Mouse (Mus musculus) neural tube, embryonic 14.5 days (tissue): Measurements from ENCODE around the gene Gm20671. TPM values are rescaled to one million over a fixed set of nuclear protein-coding genes. Genes with fewer than 3 reads are reported as not detected.
"Not testable (repeated sequence)": the region's sequence is repeated elsewhere in the genome, so short reads cannot be mapped to it uniquely, and the experiment has no call there.

ENCODE experiments used
- ATAC-seq: fragments of 200-750 bp; cut with Nextera tagmentation; 2 replicates; pipeline ENCODE4 v1.8.0; 2017; ENCODE audit warnings: low read depth, mild to moderate bottlenecking, moderate TSS enrichment, moderate library complexity
- H3K27ac ChIP-seq: fragments of 300-500 bp; sonication (generic); 2 replicates; pipeline ENCODE4 v1.5.1; 2014; ENCODE audit warnings: low read depth, mild to moderate bottlenecking, control low read depth, low read length, moderate library complexity, mixed read lengths
- H3K27me3 ChIP-seq: fragments of 300-500 bp; sonication (generic); 2 replicates; pipeline ENCODE4 v1.6.1; 2014; ENCODE audit warnings: low read length; ENCODE audit not compliant: control insufficient read depth, insufficient read depth
- H3K36me3 ChIP-seq: fragments of 300-500 bp; sonication (generic); 2 replicates; pipeline ENCODE4 v1.6.1; 2014; ENCODE audit warnings: low read length, mixed read lengths; ENCODE audit not compliant: control insufficient read depth, insufficient read depth
- H3K4me1 ChIP-seq: fragments of 300-500 bp; sonication (generic); 2 replicates; pipeline ENCODE4 v1.6.1; 2014; ENCODE audit warnings: low read length; ENCODE audit not compliant: control insufficient read depth, insufficient read depth
- H3K4me2 ChIP-seq: fragments of 300-500 bp; sonication (generic); 2 replicates; pipeline ENCODE4 v1.6.1; 2014; ENCODE audit warnings: mild to moderate bottlenecking, low read depth, low read length, control low read depth
- H3K4me3 ChIP-seq: fragments of 300-500 bp; sonication (generic); 2 replicates; pipeline ENCODE4 v1.5.1; 2014; ENCODE audit warnings: low read depth, low read length, control low read depth, mixed read lengths
- H3K9ac ChIP-seq: fragments of 300-500 bp; sonication (generic); replicated peaks from 2 replicates; pipeline ENCODE4 v1.6.1; 2014; ENCODE audit warnings: low read depth, mild to moderate bottlenecking, control low read depth, low read length, mixed read lengths
- H3K9me3 ChIP-seq: fragments of 300-500 bp; sonication (generic); 2 replicates; pipeline ENCODE4 v1.6.1; 2016; ENCODE audit warnings: low read length; ENCODE audit not compliant: control insufficient read depth
- whole genome bisulfite sequencing: fragments of 180-500 bp; shearing (Covaris S2); extraction: QIAGEN DNeasy Blood & Tissue Kit; methylation state at CpG from one replicate; pipeline ENCODE4 v1.1.7; 2014; 5-methylcytosine and 5-hydroxymethylcytosine counted together
- polyA plus RNA-seq: library from polyadenylated mRNA; unstranded; fragments of >200 nt; fragmentation: Nextera tagmentation; extraction: Ambion mirVana; gene quantifications from 2 replicates; pipeline ENCODE4 v1.2.1, GENCODE M21; 2014

Gene Gm20671
- polyA plus RNA-seq, 1 experiment from 2014 or later, result not detected

- 100% methylated on average over 1 of the region's 1 CpGs for WGBS
- not testable (repeated sequence) for H3K9ac ChIP-seq, ATAC-seq, H3K4me3 ChIP-seq, H3K27me3 ChIP-seq, H3K4me1 ChIP-seq, H3K4me2 ChIP-seq, H3K27ac ChIP-seq, H3K9me3 ChIP-seq
- H3K36me3 ChIP-seq, result peaks cover 33% of the 10 kb centered on the region
Measured at GRCm38 (mm10) chr5:32828766-32829165, 1.9 kb upstream of the Gm20671 start.

DNA sequence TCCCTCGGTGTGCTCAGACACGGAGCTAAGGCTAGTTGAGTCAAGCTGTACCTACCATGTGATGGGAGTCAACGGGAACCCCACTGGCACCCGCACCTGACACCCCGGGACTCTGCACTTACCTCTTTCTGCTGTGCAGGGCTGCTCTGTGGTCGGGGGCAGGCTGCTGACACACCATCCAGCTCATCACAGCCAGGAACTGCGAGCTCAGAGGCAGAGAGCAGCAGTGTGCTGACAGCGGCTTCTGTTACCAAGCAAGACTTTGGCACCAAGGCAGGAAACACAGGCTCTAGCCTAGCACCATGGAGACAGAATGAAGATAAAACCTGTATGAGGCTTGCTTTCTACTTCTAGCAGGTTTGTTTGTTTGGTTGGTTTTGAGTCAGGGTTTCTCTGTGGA is 6.4 kb downstream of the Gm20671 start:
- Histone ChIP-seq H3K27me3 (no peaks in the 10 kb centered on the region), H3K9ac (no peak overlapping the region), H3K27ac (no peak overlapping the region), H3K4me2 (no peak overlapping the region), H3K9me3 (no peaks in the 10 kb centered on the region), H3K4me1 (no peaks in the 10 kb centered on the region), H3K4me3 (no peak overlapping the region), H3K36me3 (peaks cover 23% of the 10 kb centered on the region)
- WGBS, result 95% methylated on average over 8 of the region's 8 CpGs
- no peak for ATAC-seq

- no peak overlapping the region for H3K4me2 ChIP-seq
- ATAC-seq, result no peak
- H3K27me3 ChIP-seq, result no peaks in the 10 kb centered on the region
- H3K36me3 ChIP-seq, result peaks cover 28% of the 10 kb centered on the region
- no peak overlapping the region for H3K4me3 ChIP-seq
- 95% methylated on average over 4 of the region's 4 CpGs for WGBS
- no peaks in the 10 kb centered on the region for H3K9me3 ChIP-seq
- no peaks in the 10 kb centered on the region for H3K4me1 ChIP-seq
- H3K27ac ChIP-seq, result no peak overlapping the region
- H3K9ac ChIP-seq, result no peak overlapping the region
Measured at GRCm38 (mm10) chr5:32815396-32815795, 11.5 kb downstream of the Gm20671 start.

DNA sequence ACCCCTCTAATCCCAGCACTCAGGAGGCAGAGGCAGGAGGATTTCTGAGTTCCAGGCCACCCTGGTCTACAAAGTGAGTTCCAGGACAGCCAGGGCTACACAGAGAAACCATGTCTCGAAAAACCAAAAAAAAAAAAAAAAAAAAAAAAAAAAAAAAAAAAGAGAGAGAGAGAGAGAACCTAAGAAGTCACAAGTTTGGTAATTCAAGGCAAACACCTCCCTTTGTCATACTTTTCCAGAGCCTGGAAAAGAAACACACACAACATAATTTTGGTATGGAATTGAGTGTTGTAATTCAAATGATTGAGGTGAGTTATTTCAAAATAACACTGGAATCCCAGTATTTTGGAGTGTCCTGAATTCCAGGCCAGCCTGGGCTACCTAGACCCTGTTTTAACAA is 40.5 kb downstream of the Gm20671 start:
- ATAC-seq, H3K4me2 ChIP-seq, H3K27ac ChIP-seq: not testable (repeated sequence)

DNA sequence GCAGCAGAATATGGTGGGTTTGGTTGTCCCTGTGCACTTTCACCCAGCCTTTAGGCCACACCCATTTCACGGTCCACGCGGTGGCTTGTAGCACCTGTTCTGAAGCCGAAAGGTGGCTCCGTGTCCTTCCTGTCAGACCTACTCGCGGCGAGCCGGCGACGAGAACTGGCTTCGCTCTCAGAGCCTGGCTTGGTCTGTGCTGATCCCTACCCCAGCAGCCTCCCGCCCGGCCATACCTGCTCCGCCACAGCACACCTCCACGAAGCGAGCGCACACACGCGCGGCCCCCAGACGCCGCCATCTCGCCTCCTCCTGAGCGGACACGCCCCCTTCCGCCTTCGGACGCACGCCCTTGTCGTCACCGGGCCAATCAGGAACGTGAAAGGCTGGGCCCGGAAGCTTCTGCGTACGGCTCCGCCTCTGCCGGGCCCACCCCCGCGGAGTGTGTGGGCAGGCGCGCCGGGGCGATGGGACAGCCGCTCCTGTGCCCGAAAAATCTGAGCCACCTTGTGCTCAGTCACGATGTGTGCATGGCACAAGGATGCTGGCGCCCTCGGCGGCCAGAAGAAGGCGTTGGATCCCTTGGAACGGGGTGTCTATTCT is 41.5 kb downstream of the Gm20671 start, which contains the start of gene Pisd:
TSS of gene Pisd (minus strand) at position 334 of the 603 bp plus-strand sequence.
- peak within 1 kb of the TSS; percentile 62 for H3K9ac ChIP-seq
- peak within 1 kb of the TSS; percentile 85 for H3K4me3 ChIP-seq
- under 1% methylated on average over 51 of the region's 52 CpGs for WGBS
- H3K27ac ChIP-seq, result peak within 1 kb of the TSS; percentile 67
- H3K36me3 ChIP-seq, result no peaks in the 10 kb centered on the region
- H3K4me1 ChIP-seq, result peaks cover 5% of the 10 kb centered on the region; the same call in 1 of the 2 replicates
- H3K4me2 ChIP-seq, result peak within 1 kb of the TSS; percentile 89
- H3K27me3 ChIP-seq, result no peaks in the 10 kb centered on the region
- ATAC-seq, result peak; percentile 99
- H3K9me3 ChIP-seq, result no peaks in the 10 kb centered on the region

More for the DNA sequence above, 40.5 kb downstream of the Gm20671 start:
- WGBS, result 86% methylated on average over 1 of the region's 1 CpGs
- H3K27me3 ChIP-seq, H3K9ac ChIP-seq, H3K4me1 ChIP-seq, H3K4me3 ChIP-seq, H3K9me3 ChIP-seq, H3K36me3 ChIP-seq: not testable (repeated sequence)

GRCm38 (mm10) chr5:32784726-32785125 is 42.2 kb downstream of the Gm20671 start:
- Histone ChIP-seq H3K4me3 (peak overlapping the region; percentile 85), H3K36me3 (no peaks in the 10 kb centered on the region), H3K4me1 (peaks cover 5% of the 10 kb centered on the region; the same call in 1 of the 2 replicates), H3K27me3 (no peaks in the 10 kb centered on the region), H3K27ac (no peak overlapping the region), H3K4me2 (peak overlapping the region; percentile 89), H3K9me3 (no peaks in the 10 kb centered on the region), H3K9ac (peak overlapping the region; percentile 62)
- 20% methylated on average over 5 of the region's 5 CpGs for WGBS
- no peak for ATAC-seq

GRCm38 (mm10) chr5:32781596-32781995 is 45.3 kb downstream of the Gm20671 start:
- H3K4me2 ChIP-seq, result no peak overlapping the region
- no peaks in the 10 kb centered on the region for H3K36me3 ChIP-seq
- peaks cover 5% of the 10 kb centered on the region; the same call in 1 of the 2 replicates for H3K4me1 ChIP-seq
- no peak overlapping the region for H3K27ac ChIP-seq
- no peak overlapping the region for H3K9ac ChIP-seq
- H3K27me3 ChIP-seq, result no peaks in the 10 kb centered on the region
- no peaks in the 10 kb centered on the region for H3K9me3 ChIP-seq
- no peak for ATAC-seq
- WGBS, result 94% methylated on average over 5 of the region's 5 CpGs
- H3K4me3 ChIP-seq, result no peak overlapping the region

DNA sequence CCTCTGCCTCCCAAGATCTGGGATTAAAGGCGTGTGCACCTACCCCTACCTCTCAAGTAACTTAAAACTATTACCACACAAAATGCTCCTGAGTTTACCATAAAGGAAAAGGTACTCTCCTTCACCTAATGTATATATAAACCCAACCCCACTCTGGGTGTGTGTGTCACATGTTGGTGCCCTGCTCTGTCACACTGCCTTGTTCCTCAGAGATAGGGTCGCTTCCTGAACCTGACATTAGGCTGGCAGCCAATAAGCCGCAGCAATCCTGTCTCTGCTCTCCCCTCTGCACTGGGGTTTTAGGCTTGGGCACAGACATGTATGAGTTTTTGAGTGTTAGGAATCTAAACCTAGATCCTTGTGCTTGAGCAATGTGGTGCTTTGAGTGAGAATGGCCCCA is 48.7 kb downstream of the Gm20671 start:
- no peak overlapping the region for H3K9ac ChIP-seq
- no peak overlapping the region for H3K4me3 ChIP-seq
- H3K36me3 ChIP-seq, result peaks cover under 1% of the 10 kb centered on the region; the same call in 1 of the 2 replicates
- H3K4me2 ChIP-seq, result no peak overlapping the region
- no peak for ATAC-seq
- H3K27me3 ChIP-seq, result no peaks in the 10 kb centered on the region
- WGBS, result 94% methylated on average over 3 of the region's 3 CpGs
- H3K27ac ChIP-seq, result no peak overlapping the region
- no peaks in the 10 kb centered on the region for H3K9me3 ChIP-seq
- H3K4me1 ChIP-seq, result no peaks in the 10 kb centered on the region

DNA sequence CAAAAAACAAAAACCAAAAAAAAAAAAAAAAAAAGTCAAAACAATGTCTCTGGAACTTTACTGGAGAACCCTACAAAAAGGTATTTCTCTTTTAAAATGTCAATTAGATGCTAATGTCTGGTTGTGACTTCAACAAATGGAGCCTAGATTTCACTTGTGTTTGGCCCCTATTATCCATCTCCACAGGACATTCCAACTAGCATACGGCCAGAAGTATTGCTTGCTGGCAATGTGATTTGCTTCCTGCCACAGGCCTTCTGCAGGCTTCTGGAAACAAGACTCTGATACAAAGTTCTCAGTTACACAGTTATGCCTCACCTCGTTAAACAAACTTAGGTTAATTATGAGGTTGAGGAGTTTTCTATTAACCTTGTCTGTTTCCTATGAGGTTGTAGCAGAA is 54.5 kb downstream of the Gm20671 start:
- Histone ChIP-seq H3K4me3 (no peak overlapping the region), H3K9me3 (no peaks in the 10 kb centered on the region), H3K9ac (no peak overlapping the region), H3K36me3 (peaks cover 5% of the 10 kb centered on the region; the same call in 1 of the 2 replicates), H3K27me3 (no peaks in the 10 kb centered on the region), H3K4me1 (no peaks in the 10 kb centered on the region), H3K4me2 (no peak overlapping the region), H3K27ac (no peak overlapping the region)
- ATAC-seq, result no peak
- WGBS, result 85% methylated on average over 2 of the region's 2 CpGs
